Mouse (Mus musculus) kidney, postnatal 10 days (tissue): ENCODE results near the gene Drap1.

Source experiments
- DNase-seq: peaks from one replicate; pipeline ENCODE4 v3.0.0; 2021; ENCODE audit warnings: mixed read lengths

The Drap1 gene

GRCm38 (mm10) chr19:5424782-5425741, at the start of gene Drap1, which contains the start of gene AI837181:
Drap1 (minus strand) TSS chr19:5424979.
AI837181 (plus strand) TSS chr19:5425144.
- peak; percentile 98 for DNase-seq

GRCm38 (mm10) chr19:5473720-5474119, 48.9 kb upstream of the Drap1 start, which contains the start of gene Efemp2:
Efemp2 (plus strand) TSS chr19:5473954.
- DNase-seq: peak; percentile 89

- DNase-seq: no peak
Measured at GRCm38 (mm10) chr19:5472857-5473256, 48.1 kb upstream of the Drap1 start.

- DNase-seq: no peak
Measured at GRCm38 (mm10) chr19:5471846-5472245, 47.1 kb upstream of the Drap1 start.

GRCm38 (mm10) chr19:5468374-5468773, 43.6 kb upstream of the Drap1 start, which contains the start of gene Ctsw:
Ctsw (minus strand) TSS chr19:5468507.
- no peak for DNase-seq

- no peak for DNase-seq
Measured at GRCm38 (mm10) chr19:5466916-5467500, 42.2 kb upstream of the Drap1 start.

- DNase-seq: no peak
Measured at GRCm38 (mm10) chr19:5465037-5465436, 40.3 kb upstream of the Drap1 start.

GRCm38 (mm10) chr19:5463791-5464562, 39.2 kb upstream of the Drap1 start:
- DNase-seq: peak; percentile 77

- no peak for DNase-seq
Measured at GRCm38 (mm10) chr19:5463212-5463611, 38.4 kb upstream of the Drap1 start.

GRCm38 (mm10) chr19:5461411-5461810, 36.6 kb upstream of the Drap1 start:
- DNase-seq: no peak

GRCm38 (mm10) chr19:5460465-5460911, 35.7 kb upstream of the Drap1 start, which contains the start of gene Fibp:
Fibp (plus strand) TSS chr19:5460615.
- peak; percentile 92 for DNase-seq

GRCm38 (mm10) chr19:5459896-5460295, 35.1 kb upstream of the Drap1 start:
- no peak for DNase-seq

GRCm38 (mm10) chr19:5459019-5459418, 34.2 kb upstream of the Drap1 start:
- DNase-seq: no peak

GRCm38 (mm10) chr19:5457746-5458442, 33.1 kb upstream of the Drap1 start, which contains the start of gene Ccdc85b:
Ccdc85b (minus strand) TSS chr19:5457894.
- peak; percentile 71 for DNase-seq

GRCm38 (mm10) chr19:5456922-5457745, 32.4 kb upstream of the Drap1 start:
- peak; percentile 98 for DNase-seq

- peak; percentile 67 for DNase-seq
Measured at GRCm38 (mm10) chr19:5456241-5456921, 31.6 kb upstream of the Drap1 start.

- DNase-seq: no peak
Measured at GRCm38 (mm10) chr19:5455568-5455967, 30.8 kb upstream of the Drap1 start.

GRCm38 (mm10) chr19:5455037-5455436, 30.3 kb upstream of the Drap1 start:
- no peak for DNase-seq

GRCm38 (mm10) chr19:5451766-5452165, 27.0 kb upstream of the Drap1 start:
- no peak for DNase-seq

GRCm38 (mm10) chr19:5449673-5450072, 24.9 kb upstream of the Drap1 start:
- no peak for DNase-seq
